Mouse (Mus musculus): ENCODE data around the gene Il21.

Gene Il21

DNA sequence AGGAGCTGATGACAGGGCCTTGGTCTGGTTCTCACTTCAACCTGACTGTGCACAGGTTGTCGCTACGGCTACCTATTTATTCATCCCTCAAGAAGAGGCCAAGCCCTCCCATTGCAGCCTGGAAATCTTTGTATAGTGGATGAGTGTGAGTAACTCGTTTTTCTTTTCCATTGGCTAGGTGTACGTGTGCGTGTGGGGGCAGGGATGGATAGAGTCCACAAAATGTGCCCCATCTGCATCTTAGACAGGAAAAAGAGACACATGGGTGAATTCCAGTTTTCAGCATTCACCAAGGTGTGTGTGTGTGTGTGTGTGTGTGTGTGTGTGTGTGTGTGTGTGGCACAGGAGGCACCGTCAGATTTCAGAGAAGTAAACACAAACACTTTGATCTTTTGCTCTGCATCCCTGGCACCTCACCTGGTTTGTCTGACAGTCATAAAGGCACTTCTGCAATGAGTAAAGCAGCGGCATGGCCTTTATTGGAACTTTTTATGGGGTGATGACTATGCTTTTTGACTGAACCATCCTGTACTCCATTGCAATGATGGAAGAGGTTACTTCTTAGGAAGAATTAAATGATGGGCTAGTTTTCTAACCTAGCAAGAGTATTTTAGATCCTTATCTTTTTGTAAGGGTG lies at the start of gene Il21:
Gene Il21 (minus strand): TSS at position 51 of the 637 bp plus-strand sequence.
- no peak for DNase-seq (ENCODE audit: low spot score)

DNA sequence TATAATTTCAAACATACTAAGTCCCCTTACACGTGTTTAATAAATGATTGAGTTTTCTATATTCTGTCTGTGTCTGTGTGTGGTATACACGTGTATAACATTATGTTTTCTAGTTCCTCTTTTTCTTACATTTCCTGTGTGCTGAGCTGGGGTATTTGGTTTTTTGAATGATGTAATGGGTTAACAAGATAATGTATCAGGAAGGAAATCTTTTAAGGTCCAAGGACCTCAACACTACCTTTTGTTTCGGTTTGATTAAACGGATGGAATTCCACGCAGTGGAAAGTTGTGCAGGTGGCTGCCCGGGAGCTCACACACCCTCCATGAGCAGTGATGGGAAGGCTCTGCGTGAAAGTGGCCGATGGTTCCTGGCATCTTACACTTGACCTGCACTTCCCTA lies 48.4 kb upstream of the Il21 start:
- DNase-seq (ENCODE audit: low spot score), result no peak

DNA sequence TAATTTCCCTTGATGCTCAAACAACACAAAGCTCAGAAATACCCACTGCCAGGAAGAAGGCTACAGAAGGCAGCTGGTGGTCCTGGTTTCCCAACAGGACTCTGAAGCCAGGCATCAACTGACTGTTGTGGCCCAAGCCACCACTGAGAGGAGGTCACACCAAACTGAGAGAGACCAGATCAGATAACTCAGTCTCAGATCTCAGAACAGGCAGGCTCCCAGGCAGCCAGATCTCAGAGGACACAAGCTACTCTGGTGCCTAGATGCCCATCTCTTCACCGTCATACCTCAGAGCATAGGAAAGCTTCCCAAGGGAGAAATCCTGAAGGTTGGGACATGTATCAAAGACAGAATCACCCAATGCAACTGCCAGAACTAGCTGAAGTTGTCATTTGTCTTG lies 47.8 kb upstream of the Il21 start:
- no peak for DNase-seq (ENCODE audit: low spot score)

DNA sequence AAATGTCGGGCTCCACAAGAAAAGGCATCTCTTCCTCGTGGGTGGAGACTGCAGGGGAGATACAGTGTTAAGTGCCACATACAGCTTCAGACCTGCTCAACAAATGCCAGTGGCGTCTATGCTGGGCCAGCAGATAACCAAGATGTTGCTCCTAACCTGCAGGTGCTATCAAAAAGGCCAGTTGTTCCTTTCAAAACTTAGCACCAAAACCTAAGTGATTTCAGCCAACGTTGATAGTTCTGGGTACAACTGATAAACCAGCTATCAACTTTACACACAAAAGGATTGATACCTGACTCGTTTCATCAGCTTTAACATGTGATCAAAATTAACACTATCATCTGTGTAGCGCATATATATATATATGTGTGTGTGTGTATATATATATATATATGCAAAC lies 42.2 kb upstream of the Il21 start:
- no peak for DNase-seq (ENCODE audit: low spot score)

DNA sequence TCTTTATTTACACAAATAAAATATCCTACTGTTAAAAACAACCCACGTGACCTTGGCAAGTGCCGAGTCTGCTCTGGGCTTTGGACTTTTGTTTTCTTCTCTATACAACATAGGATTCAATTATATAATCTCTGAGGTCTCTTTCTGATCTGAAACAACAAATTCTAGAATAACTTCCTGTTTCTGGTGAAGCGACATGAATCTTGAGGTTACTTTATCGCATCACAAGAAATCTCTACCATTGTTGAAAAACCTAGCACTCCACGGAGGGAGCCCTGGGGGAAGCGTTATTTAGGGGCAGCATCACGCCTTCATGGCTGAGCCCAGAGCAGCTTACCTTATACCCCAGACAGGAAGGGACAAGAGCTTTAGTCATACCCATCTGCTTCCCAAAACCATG lies 40.7 kb upstream of the Il21 start:
- no peak for DNase-seq (ENCODE audit: low spot score)

DNA sequence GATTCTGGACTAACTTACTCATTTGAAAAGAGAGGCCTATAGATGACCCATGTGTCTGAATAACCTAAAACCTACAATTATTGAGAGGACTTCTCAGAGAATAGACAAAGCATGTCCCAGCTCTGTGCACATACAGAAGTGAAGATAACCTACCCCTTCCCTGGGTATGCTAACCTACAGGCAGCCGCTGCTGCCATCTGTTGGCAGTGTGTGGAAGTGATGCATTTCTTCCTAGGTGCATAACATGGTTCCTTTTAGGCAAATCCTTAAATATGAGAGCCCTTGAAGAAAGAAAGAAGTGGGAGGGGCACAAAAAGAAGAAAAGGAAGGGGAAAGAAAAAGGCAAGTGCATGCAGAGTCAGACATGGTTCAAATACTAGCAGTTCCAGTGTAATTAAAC lies 38.8 kb upstream of the Il21 start:
- peak; percentile 32 for DNase-seq (ENCODE audit: low spot score)

DNA sequence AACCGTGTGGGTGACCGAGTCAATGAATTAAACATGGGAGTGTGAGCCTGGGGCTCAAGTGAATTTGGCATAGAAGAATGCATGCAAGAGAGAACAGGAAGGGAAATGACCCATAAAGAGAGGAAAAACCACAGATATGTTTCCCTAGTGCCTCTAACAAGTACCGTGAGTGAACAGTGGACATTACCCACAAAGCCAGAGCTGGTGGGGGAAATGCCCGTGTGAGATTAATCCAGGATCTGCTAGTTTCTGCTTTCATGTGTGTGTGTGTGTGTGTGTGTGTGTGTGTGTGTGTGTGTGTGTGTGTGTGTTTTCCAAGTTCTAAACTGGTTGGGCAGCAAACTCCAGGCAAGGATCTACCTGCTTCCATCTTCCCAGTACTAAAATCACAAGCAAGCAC lies 37.5 kb upstream of the Il21 start:
- DNase-seq (ENCODE audit: low spot score), result no peak

DNA sequence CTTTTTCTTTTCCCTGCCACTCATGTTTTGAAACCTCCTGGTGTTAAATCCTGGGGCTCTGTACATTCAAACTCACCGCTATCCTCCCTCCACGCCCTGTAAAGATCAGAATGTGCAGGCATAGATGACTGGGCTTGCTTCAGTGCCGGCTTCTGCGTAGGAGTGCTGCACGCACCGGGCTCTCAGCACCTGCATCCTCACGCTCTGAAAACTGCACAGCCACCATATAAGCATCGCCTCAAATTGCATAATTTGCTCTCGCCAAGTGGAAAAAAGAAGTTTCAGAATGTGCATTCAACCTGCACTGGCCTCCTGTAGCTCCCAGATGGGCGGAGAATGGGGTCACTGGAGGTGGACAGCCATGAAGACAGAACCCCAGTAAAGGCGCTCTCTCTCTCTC lies 35.9 kb upstream of the Il21 start:
- DNase-seq (ENCODE audit: low spot score), result no peak

DNA sequence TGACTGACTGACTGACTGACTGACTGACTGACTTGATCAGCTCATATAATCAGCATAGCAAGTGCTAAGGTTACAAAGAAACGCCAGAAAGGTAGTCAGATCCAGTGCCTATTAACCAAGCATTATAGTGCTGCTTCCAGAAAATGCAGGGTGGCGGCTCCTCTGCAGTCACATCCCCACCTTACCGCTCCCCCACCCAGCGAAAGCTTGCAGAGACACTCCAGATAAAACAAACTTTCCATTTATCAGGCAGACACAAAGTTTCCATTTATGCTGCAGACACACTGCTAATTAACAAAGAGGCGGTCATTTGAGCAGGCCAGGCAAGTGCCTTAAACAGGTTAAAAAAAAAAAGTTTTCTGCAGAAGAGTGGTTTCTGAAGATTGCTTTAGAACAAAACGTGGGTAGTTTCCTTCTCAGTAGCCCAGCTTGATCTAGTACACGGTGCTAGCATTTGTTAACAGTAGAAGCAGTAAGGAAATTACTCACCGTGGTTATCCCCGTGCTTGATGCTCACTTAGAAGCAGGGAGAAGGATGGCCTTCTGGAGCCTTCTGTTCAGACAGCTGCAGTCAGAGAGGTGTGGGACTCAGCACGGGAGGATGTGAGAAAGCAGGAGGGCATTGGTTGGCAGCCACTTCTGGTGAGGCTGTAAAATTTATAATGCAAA lies 27.0 kb upstream of the Il21 start:
- DNase-seq (ENCODE audit: low spot score), result no peak

DNA sequence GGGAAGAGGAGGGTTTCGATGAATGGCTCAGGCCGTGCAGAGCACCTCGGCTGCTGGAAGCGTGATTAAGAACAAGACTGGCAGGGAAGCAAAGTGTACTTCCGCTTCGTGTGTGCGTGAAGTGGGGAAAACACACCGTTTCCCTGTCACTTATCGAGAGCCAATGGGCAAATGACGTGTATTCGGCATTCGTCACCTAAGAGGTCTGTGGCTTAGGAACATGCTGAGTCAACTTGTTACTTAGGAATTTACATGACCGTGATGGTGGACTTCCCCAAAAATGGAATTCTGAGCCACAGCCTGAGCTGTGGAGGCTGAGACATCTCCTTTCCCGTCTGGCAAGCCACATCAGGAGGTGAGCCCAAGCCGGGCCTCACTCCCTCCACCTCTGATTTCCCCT lies 25.3 kb upstream of the Il21 start:
- DNase-seq (ENCODE audit: low spot score), result no peak

DNA sequence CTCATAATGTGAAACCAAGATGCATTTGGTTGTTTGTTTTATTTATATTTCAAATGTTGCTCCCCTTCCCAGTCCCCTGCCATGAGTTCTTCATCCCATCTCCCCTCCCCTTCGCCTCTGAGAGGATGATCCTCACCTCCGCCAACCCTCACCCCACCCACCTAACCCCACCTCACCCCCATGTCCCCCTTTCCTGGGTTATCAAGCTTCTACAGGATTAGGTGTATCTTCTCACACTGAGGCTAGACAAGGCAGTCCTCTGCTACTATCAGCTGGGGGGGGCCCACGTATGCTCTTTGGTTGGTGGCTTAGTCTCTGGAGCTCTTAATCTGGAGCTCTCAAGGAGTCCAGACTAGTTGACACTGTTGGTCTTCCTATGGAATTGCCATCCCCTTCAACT lies 18.5 kb upstream of the Il21 start:
- DNase-seq (ENCODE audit: low spot score), result no peak

DNA sequence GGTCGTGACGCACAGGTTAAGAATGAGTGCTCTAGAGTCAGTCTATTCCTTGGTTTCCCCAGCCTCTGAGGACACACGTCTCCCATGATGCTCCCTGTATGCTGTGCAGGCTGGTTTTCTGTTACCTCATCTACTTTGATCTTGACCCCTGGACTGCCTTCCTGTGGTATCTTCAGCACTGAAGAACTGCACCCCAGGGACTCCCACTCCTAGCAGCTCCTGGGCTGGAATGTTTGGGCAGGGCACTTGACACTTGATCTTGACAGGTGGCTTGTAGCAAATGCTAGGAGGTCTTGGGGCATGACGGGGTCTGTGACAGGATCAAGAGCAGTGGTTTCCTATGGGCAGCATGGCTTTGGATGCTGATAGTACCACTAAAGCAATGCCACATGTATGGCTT lies 2.6 kb upstream of the Il21 start:
- DNase-seq (ENCODE audit: low spot score), result no peak

DNA sequence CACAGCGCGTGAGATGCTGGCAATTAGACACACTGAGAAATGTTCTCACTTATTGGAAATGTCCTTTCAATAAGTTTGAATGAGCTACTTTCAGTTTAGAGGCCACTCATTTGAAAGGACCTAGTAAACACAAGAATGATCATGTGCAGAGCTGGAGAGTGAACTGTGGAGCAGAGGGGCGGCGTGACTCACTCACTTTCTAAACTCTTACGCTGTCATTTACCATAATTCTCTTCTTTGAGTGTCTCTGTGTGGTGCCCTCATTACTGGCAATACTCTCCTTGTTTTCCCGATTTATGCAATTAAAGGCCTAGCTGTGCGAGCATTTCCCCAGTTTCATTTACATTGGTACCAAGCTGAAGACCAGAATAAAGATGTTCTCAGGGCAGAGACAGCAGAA lies 1.3 kb downstream of the Il21 start:
- DNase-seq (ENCODE audit: low spot score), result no peak

DNA sequence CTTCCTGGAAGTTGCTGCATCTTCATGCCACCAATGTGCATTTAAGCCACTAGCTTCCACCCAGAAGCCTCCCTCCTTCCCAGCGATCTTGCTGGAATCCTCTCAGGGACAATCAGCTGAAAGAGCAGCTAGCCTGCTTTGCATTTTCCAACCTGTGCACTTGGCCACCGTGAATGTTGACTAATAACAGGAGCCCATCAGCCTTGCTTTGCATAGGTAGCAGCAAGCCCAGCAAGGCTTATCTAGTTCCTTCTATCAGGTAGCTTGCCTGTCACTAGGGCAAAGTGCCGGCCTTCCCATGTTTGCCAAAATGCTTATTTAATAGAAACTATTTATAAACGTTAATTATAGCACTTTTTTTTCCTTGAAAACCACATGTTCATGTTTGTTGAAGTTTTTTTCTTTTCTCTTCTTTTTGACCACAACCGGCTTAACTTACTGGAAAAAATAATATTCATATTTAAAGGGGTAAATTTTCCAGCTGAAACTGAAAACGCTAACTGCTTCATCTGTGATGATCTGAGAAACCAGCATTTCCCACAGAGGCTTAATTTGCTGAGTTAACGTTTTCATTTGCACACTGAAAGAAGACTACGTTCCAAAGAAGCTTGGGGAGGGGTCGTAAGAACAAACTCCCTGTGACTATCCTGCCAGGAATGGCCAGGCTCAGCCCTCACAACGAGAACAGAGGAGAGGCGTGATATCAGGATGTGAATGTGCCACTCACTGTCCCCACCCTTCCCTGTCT lies 3.2 kb downstream of the Il21 start:
- DNase-seq (ENCODE audit: low spot score), result no peak

DNA sequence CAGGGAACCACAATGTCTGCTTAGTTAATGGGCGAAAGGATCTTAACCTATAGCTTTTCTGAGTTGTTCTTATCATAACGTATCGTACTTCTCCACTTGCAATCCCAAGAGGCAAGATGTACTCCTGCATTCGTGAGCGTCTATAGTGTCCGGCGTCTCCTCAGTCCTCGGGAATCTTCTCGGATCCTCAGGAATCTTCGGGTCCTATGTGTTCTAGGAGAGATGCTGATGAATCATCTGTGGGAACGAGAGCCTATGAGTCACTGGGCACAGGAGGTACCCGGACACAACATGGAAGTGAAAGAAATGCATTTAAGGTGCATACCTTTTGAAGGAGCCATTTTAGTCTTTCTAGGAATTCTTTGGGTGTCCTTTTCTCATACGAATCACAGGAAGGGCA lies 7.3 kb downstream of the Il21 start:
- DNase-seq (ENCODE audit: low spot score), result no peak

DNA sequence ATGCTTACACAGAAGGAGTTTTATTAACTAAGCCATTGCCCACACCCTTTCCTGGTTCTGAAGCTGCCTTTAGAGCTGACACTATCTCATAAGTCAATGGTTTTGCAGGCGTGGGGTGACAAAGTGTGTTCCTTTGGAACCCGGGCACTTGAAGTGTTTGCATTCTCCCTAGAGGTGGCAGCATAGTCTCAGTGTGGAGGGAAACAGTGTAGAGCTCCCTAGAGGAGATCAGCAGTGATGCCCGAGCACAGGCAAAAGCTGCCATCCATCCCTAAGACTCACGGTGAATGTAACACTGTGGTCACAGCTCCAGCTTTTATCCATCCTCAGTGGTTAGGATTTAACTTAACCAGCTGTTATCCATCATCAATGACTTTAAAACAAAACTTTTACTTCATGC lies 13.4 kb downstream of the Il21 start:
- peak; percentile 15 for DNase-seq (ENCODE audit: low spot score)

DNA sequence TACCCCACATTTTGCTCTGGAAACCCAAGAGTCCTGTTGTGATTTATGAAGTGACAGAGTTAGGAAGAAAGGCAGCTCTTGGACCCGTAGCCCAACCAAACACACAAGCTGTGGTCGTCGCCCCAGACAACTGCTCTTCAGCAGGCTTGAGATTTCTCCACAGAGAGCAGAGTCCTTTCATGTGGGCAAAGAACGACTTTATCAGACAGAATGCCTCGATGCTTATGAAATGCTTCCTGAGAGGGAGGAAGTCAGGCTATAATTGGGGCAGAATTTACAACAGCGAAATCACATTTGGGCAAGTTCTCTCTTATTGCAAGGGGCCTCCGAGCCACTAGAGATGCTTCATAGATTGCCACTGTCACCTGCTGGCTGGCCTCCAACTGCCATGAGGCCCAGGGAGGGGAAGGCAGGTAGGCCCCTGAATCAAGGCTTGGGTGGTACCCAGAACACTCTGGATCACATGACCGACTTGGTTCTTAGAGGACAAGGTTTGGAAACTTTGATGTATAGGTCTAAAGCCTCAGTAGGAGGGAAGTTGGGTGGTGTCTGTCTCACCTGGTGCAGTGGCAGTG lies 27.1 kb downstream of the Il21 start:
- DNase-seq (ENCODE audit: low spot score), result no peak

DNA sequence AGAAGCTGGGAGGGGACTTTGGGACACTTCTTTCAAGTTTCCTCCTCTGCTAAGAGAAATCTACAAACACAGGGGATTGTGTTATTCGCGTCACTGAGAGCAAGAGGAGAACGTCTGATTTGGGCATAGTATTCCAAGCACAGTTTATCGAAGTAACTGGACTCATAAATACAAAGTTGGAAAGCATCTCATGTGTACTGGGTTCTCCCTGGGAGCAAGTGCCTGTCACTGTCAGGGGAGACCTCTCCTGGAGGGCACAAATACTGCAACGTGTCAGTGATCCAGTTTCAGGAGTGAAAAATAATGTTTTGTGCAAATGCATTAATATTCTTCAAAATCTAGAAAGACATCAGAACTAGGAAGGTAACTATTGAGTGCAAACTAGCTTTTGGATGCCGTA lies 27.9 kb downstream of the Il21 start:
- DNase-seq (ENCODE audit: low spot score), result peak; percentile 14

DNA sequence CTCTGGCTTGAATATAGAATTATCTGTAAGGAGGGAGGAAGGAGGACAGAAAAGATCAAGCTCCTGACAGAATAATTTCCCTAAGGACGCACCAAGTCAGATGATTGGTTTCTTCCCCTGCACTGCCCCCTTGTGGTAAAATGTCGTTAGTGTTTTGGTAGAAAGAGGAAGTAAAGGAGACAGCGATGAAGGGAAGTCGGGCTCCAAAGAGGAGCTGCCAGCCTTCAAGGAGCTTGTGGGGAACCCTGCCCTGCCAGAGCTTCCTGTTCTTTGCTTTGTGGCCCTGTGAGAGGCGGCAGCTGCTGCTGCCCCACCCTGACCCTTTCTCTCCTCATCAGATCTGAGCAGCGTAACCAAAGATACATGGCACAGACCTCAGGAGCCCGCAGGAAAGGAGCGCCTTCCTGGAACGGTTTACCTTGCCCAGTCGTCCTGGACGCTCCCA lies 28.4 kb downstream of the Il21 start:
- peak; percentile 53 for DNase-seq (ENCODE audit: low spot score)

DNA sequence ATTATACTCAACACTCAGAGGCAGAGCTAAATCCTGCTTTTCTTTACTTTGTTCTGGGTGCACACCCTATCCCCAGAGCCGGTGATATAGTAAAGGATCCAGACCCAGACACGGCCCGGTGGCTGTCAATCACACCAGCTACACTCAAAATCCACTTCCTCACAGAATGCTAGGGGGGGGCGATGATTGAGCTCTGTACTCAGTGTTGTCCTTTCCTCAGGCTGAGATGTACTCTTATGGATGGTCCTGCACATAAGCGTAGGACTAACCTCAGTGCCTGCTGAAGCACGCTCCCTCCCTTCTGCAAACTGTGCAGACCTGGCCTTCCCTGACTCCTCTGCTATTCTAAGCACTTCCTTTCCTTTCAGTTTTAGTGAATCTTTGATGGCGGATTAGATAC lies 29.6 kb downstream of the Il21 start:
- no peak for DNase-seq (ENCODE audit: low spot score)

DNA sequence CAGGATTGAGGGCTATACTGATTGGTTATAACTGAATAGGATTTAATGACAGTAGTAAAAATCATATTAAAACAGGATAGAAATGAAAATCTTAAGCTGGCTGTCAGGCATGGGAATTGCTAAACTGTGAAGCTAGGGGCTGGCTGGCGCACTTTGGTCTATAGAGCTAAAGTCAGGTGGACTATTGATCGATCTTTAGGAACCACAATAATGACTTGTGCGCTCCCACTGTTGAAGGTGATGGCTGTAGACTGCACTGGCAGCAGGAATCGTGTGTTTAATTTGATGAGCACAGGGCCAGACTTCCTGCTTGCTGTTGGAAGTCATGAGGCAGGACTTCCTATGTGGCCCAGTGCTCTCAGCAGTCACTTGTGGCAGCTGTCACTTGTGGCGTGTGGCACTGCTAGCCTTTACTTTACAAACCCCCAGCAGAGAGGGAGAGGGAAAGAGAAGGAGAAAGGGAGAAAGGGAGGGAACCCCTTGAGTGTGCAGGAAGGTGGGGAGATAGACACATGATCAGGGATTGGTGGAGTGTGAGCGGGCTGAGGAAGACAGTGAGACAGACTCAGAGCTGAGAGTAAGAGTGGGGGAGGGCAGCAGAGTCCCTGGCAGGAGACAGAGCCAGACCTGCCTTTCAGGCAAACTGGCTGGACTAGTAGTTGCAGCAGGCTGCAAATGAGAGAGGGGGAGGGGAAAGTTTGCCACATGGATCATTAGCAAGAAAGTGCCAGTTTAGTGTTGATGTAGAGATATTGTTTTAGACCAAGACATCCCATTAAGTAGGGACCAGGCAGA lies 31.1 kb downstream of the Il21 start:
- DNase-seq (ENCODE audit: low spot score), result no peak

DNA sequence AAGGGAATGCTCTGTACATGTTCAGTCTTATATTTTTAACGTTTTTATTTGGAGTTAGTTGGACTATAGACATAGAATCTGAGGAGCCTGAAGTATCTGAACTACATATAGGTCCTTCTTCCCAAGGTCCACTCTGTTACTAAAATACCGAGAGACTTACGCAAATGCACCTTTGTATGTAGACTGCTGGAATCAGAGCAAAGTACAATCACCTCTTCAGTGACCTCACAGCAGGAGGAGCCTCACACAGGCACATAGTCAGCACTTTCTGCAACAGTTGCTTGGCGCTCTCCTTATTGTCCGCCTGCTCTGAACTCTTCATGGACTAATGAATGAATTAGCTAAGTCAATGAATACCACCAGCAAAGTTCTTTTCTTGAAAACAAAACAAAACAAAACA lies 34.1 kb downstream of the Il21 start:
- no peak for DNase-seq (ENCODE audit: low spot score)
